In the genomic region with DNA sequence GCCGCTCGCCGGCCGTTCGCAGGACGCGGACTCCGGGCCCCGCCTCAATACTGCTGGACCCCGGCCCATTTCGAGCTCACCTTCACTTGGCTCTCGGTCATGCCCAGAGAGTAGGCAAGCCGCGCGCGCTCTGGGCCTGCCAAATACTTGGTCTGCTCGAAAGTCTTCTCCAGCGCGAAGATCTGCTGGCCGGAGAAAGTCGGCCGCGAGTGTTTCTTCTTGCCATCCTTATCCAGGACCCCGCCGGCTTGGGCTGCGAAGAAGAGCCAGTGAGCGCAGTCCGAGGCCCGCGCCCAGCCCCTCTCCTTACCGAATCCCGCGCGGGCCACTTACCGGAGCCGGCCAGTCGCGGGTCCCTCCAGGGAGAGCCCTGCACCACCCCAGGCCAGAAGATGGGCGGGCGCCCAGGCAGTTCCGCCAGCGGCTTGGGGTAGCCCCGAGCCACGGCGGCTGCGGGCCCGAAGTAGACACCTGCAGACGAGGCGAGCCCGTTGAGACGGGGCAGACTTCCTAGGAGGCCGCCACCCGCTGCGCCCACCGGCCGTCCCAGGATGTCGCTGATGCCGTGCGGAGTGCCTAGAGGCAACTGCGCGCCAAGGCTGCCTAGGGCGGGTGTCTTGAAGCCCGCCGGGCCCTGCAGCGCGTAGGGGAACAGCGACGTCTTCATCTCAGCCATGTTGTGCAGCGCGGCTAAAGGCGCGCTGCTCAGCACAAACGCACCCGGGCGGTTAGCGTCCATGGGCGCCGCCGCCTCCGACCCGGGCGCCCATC, we compare ENCODE assay signal across 8 mouse cellular contexts. TPM values are rescaled to one million over a fixed set of nuclear protein-coding genes. Genes with fewer than 3 reads are reported as not detected.
DNase-seq lines count a peak whose midpoint lies in the region; ATAC-seq and TF ChIP-seq lines count a peak whose summit lies in the region.

No protein-coding gene starts in this region.

- 0 out of 2 replicates have a peak overlapping the region, but pooled peaks have one; percentile 18 for H3K9ac ChIP-seq in kidney, embryonic 14.5 days (ENCODE audit: low read depth, low read length)
- peak overlapping the region; percentile 37 for H3K9ac ChIP-seq in forebrain, embryonic 13.5 days
- no peak overlapping the region for H3K9ac ChIP-seq in kidney, postnatal 0 days (ENCODE audit: low read depth, low read length)
- 0 out of 2 replicates have a peak overlapping the region, but pooled peaks have one; percentile 26 for H3K9ac ChIP-seq in neural tube, embryonic 12.5 days

- TF ChIP-seq CTCF in kidney, postnatal 0 days (IDR thresholded peaks at IDR 0.05; ENCODE audit: low read depth) = no peak
- TF ChIP-seq CTCF in thymus, adult 2 months (IDR thresholded peaks at IDR 0.05; ENCODE audit: borderline replicate concordance, control insufficient read depth, extremely low read depth, insufficient read depth, low read length, poor library complexity) = no peak

- H3K36me3 ChIP-seq in kidney, embryonic 14.5 days (ENCODE audit: control insufficient read depth, insufficient read depth, low read length) = no peaks in the 10 kb centered on the region; the same call in 1 of the 2 replicates
- H3K36me3 ChIP-seq in forebrain, embryonic 13.5 days (ENCODE audit: poor library complexity, severe bottlenecking) = 0 out of 2 replicates have a peak, but pooled peaks cover 4% of the 10 kb centered on the region
- H3K36me3 ChIP-seq in kidney, postnatal 0 days (ENCODE audit: insufficient read depth, low read length) = 0 out of 2 replicates have a peak, but pooled peaks cover 6% of the 10 kb centered on the region
- H3K36me3 ChIP-seq in neural tube, embryonic 12.5 days = no peaks in the 10 kb centered on the region
- no peaks in the 10 kb centered on the region for H3K36me3 ChIP-seq in thymus, adult 2 months (ENCODE audit: control insufficient read depth, insufficient read depth, low read length)

- H3K4me1 ChIP-seq in kidney, embryonic 14.5 days (ENCODE audit: control insufficient read depth, insufficient read depth, low read length) = peaks cover 13% of the 10 kb centered on the region
- H3K4me1 ChIP-seq in forebrain, embryonic 13.5 days = peaks cover 35% of the 10 kb centered on the region
- H3K4me1 ChIP-seq in kidney, postnatal 0 days (replicated peaks; ENCODE audit: insufficient read depth, low read length) = peaks cover 16% of the 10 kb centered on the region
- peaks cover 21% of the 10 kb centered on the region for H3K4me1 ChIP-seq in neural tube, embryonic 12.5 days
- H3K4me1 ChIP-seq in thymus, adult 2 months (replicated peaks; ENCODE audit: control insufficient read depth, insufficient read depth, low read length) = no peaks in the 10 kb centered on the region

- TF ChIP-seq POLR2A in thymus, adult 2 months (IDR thresholded peaks at IDR 0.05; ENCODE audit: control insufficient read depth, extremely low read depth, insufficient read depth, low read length, poor library complexity) = no peak

- H3K9me3 ChIP-seq in kidney, embryonic 14.5 days (ENCODE audit: control insufficient read depth, low read length) = no peaks in the 10 kb centered on the region
- no peaks in the 10 kb centered on the region for H3K9me3 ChIP-seq in forebrain, embryonic 13.5 days (replicated peaks)
- no peaks in the 10 kb centered on the region for H3K9me3 ChIP-seq in kidney, postnatal 0 days (replicated peaks; ENCODE audit: low read length)
- H3K9me3 ChIP-seq in neural tube, embryonic 12.5 days = no peaks in the 10 kb centered on the region

- ATAC-seq in kidney, embryonic 14.5 days (ENCODE audit: low FRiP score, low TSS enrichment) = peak; percentile 50
- peak; percentile 48 for ATAC-seq in forebrain, embryonic 13.5 days
- no peak for ATAC-seq in kidney, postnatal 0 days (replicated peaks; ENCODE audit: low FRiP score, low read depth)
- ATAC-seq in neural tube, embryonic 12.5 days (ENCODE audit: low FRiP score, low read depth) = 0 out of 2 replicates have a peak, but pooled peaks have one; percentile 35
- ATAC-seq in CD4-positive, CD25-positive, alpha-beta regulatory T cell, adult 4 months = no peak

- peak overlapping the region; percentile 51 for H3K4me2 ChIP-seq in kidney, embryonic 14.5 days (replicated peaks; ENCODE audit: low read depth, low read length)
- peak overlapping the region; percentile 60 for H3K4me2 ChIP-seq in forebrain, embryonic 13.5 days
- H3K4me2 ChIP-seq in kidney, postnatal 0 days (ENCODE audit: low read length) = peak overlapping the region; percentile 52
- H3K4me2 ChIP-seq in neural tube, embryonic 12.5 days (replicated peaks) = peak overlapping the region; percentile 58

- H3K27me3 ChIP-seq in kidney, embryonic 14.5 days (ENCODE audit: control insufficient read depth, insufficient read depth, low read length) = peaks cover 96% of the 10 kb centered on the region
- H3K27me3 ChIP-seq in forebrain, embryonic 13.5 days = peaks cover 100% of the 10 kb centered on the region
- peaks cover 80% of the 10 kb centered on the region for H3K27me3 ChIP-seq in kidney, postnatal 0 days (ENCODE audit: insufficient read depth, low read length)
- H3K27me3 ChIP-seq in neural tube, embryonic 12.5 days (replicated peaks) = peaks cover 100% of the 10 kb centered on the region
- peaks cover 17% of the 10 kb centered on the region; the same call in 1 of the 2 replicates for H3K27me3 ChIP-seq in thymus, adult 2 months (ENCODE audit: control insufficient read depth, insufficient read depth, low read length)

- peak overlapping the region; percentile 39 for H3K4me3 ChIP-seq in kidney, embryonic 14.5 days (ENCODE audit: low read length)
- H3K4me3 ChIP-seq in forebrain, embryonic 13.5 days = peak overlapping the region; percentile 40
- peak overlapping the region; percentile 31 for H3K4me3 ChIP-seq in kidney, postnatal 0 days (replicated peaks; ENCODE audit: low read depth, low read length)
- peak overlapping the region; percentile 35 for H3K4me3 ChIP-seq in neural tube, embryonic 12.5 days
- H3K4me3 ChIP-seq in thymus, adult 2 months (ENCODE audit: control insufficient read depth, insufficient read depth, low read length) = no peak overlapping the region

- no peak overlapping the region for H3K27ac ChIP-seq in kidney, embryonic 14.5 days (ENCODE audit: low read depth, low read length)
- H3K27ac ChIP-seq in forebrain, embryonic 13.5 days = no peak overlapping the region
- no peak overlapping the region for H3K27ac ChIP-seq in kidney, postnatal 0 days
- no peak overlapping the region for H3K27ac ChIP-seq in neural tube, embryonic 12.5 days
- H3K27ac ChIP-seq in thymus, adult 2 months (ENCODE audit: control insufficient read depth, insufficient read depth, low read length) = no peak overlapping the region

- DNase-seq in kidney, adult 9 months = no peak
- DNase-seq in adrenal gland, postnatal 10 days = peak; percentile 35
- DNase-seq in kidney, postnatal 0 days (ENCODE audit: low spot score) = no peak
- no peak for DNase-seq in thymus, adult 2 months

- WGBS in kidney, embryonic 14.5 days = 1% methylated on average over 75 of the region's 82 CpGs
- WGBS in forebrain, embryonic 13.5 days = under 1% methylated on average over 82 of the region's 82 CpGs
- 1% methylated on average over 82 of the region's 82 CpGs for WGBS in kidney, postnatal 0 days
- 1% methylated on average over 82 of the region's 82 CpGs for WGBS in neural tube, embryonic 12.5 days
- 3% methylated on average over 82 of the region's 82 CpGs for WGBS in thymus, adult 2 months

RNA-seq across cellular contexts. Expression of gene Nkx6-2, which starts 0.6 kb away (rescaled TPM):
- polyA plus RNA-seq in kidney, embryonic 14.5 days (2014; fragmentation: Nextera tagmentation; extraction: Ambion mirVana) = not detected in 2 replicates
- not detected for total RNA-seq in adrenal gland, postnatal 10 days (2021)
- 2.1 and 3.3 TPM in 2 replicates for polyA plus RNA-seq in forebrain, embryonic 13.5 days (2015; fragmentation: Nextera tagmentation; extraction: Ambion mirVana)
- polyA plus RNA-seq in kidney, postnatal 0 days (2015; fragmentation: Nextera tagmentation; extraction: Ambion mirVana) = 0.11 and 0.20 TPM in 2 replicates
- 10.5 and 13.9 TPM in 2 replicates for polyA plus RNA-seq in neural tube, embryonic 12.5 days (2016; fragmentation: Nextera tagmentation; extraction: Ambion mirVana)
- polyA plus RNA-seq in CD4-positive, CD25-positive, alpha-beta regulatory T cell, adult 4 months (2017; shearing (Covaris generic)) = not detected
- polyA plus RNA-seq in thymus, adult 2 months (2012; rRNA removed) = 12.6 and 14.2 TPM in 2 replicates

Comparison
In these comparisons a context has a peak if more than half of its experiments do, and no peak if none do; other contexts are left out.
1. ATAC-seq: peak in kidney, embryonic 14.5 days (single experiment), forebrain, embryonic 13.5 days (single experiment) and neural tube, embryonic 12.5 days (single experiment); none in kidney, postnatal 0 days (single experiment) and CD4-positive, CD25-positive, alpha-beta regulatory T cell, adult 4 months (single experiment).
2. Peak in every context shown above with its lines, with median percentiles within 50 percentile points of each other: H3K4me2 ChIP-seq.